Mouse (Mus musculus): ENCODE results near the gene Tnfrsf13b.

DNA sequence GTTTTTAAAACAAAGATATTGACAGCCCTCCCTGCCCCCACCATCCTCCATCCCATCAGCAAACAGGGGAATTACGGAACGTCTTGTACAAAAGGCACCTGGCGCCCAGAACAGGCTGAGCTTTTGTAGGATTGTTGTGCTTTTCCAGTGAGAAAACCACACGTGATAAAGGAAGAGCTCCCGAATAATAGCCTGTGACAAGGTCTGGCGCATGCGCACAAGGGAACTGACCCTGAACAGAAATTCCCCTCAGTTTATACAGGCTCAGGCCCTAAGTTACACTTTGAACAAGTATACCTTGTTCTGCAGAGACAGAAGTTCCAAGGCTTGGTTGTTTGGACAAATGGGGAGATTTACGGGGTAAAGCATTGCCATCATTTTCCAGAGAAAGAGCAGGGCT lies 19.0 kb downstream of the Tnfrsf13b start:
- no peak for TF ChIP-seq CTCF (IDR thresholded peaks at IDR 0.05; ENCODE audit: low read depth)
- no peak for TF ChIP-seq EP300 (IDR thresholded peaks at IDR 0.05; ENCODE audit: low read depth)
